Mouse (Mus musculus) embryonic facial prominence, embryonic 13.5 days (tissue): ENCODE measurements at regions not wholly inside any gene's neighbourhood (a gene's known extent, or its start where the extent isn't known, plus 50 kb on each side); places are given as distances from the start of the nearest gene placed in this dataset.

Source experiments
- ATAC-seq: fragments of 200-750 bp; cut with Nextera tagmentation; 2 replicates; pipeline ENCODE4 v1.8.0; 2017; ENCODE audit warnings: low read depth; ENCODE audit not compliant: insufficient number of reproducible peaks, insufficient read depth, low FRiP score, low TSS enrichment
- H3K27ac ChIP-seq: fragments of 300-500 bp; sonication (generic); 2 replicates; pipeline ENCODE4 v1.5.1; 2015; ENCODE audit warnings: moderate library complexity, mild to moderate bottlenecking, inconsistent platforms
- H3K27me3 ChIP-seq: fragments of 300-500 bp; sonication (generic); 2 replicates; pipeline ENCODE4 v1.6.1; 2015; ENCODE audit warnings: mild to moderate bottlenecking, inconsistent platforms
- H3K36me3 ChIP-seq: fragments of 300-500 bp; sonication (generic); 2 replicates; pipeline ENCODE4 v1.6.1; 2015; ENCODE audit warnings: mild to moderate bottlenecking, inconsistent platforms
- H3K4me1 ChIP-seq: fragments of 300-500 bp; sonication (generic); 2 replicates; pipeline ENCODE4 v1.6.1; 2015; ENCODE audit warnings: inconsistent platforms
- H3K4me2 ChIP-seq: fragments of 300-500 bp; sonication (generic); 2 replicates; pipeline ENCODE4 v1.6.1; 2015; ENCODE audit warnings: moderate library complexity, mild to moderate bottlenecking, inconsistent platforms
- H3K4me3 ChIP-seq: fragments of 300-500 bp; sonication (generic); 2 replicates; pipeline ENCODE4 v1.5.1; 2015; ENCODE audit warnings: mild to moderate bottlenecking, inconsistent platforms
- H3K9ac ChIP-seq: fragments of 300-500 bp; sonication (generic); 2 replicates; pipeline ENCODE4 v1.6.1; 2015; ENCODE audit warnings: mild to moderate bottlenecking, inconsistent platforms
- H3K9me3 ChIP-seq: fragments of 300-500 bp; sonication (generic); 2 replicates; pipeline ENCODE4 v1.6.1; 2016; ENCODE audit warnings: inconsistent platforms
- WGBS: fragments of 180-500 bp; shearing (Covaris S2); methylation state at CpG from one replicate; pipeline ENCODE4 v1.1.7; 2015; ENCODE audit warnings: mixed read lengths; 5-methylcytosine and 5-hydroxymethylcytosine counted together

DNA sequence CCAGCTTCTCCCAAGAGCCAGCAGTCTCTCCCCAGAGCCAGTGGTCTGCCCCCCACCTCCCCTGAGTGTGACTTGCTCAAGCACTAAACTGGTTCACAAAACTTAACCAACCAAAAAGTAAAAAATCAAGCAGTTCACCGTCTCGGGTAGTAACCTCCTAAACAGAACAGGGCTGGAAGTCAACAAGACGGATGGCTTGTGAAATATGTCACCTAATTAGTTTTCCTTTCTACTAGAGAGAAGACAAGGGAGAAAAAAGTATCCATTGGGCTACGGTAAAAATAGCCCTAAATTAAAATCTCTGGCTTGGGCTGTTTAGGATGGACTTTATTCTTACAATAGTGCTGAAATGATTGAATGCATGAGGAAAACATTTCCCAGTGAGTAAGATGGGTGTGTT, 108.6 kb downstream of the Foxb1 start:
- Histone ChIP-seq H3K4me2 (no peak overlapping the region), H3K9me3 (no peaks in the 10 kb centered on the region), H3K9ac (no peak overlapping the region), H3K27ac (no peak overlapping the region), H3K4me3 (no peak overlapping the region), H3K4me1 (no peaks in the 10 kb centered on the region), H3K36me3 (no peaks in the 10 kb centered on the region), H3K27me3 (no peaks in the 10 kb centered on the region)
- WGBS, result 79% methylated on average over 4 of the region's 4 CpGs
- no peak for ATAC-seq

DNA sequence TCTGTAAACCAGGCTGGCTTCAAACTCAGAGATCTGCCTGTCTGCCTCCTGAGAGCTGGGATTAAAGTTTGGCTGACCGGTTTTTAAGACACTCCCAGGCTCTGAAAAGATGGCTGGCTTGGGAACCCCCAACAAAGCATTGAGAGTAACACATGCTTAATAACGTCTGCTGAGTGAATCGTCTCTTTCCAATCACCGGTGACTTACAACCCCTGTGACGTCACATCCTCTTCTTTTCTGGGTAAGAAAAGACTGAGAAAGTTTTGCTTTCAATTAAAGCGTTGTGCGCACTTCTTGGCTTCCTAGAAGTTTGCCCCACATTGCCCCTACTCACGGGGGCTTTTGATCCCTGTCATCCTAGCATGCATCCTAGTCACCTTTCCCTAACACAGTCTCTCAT, 109.1 kb downstream of the Foxb1 start:
- H3K27me3 ChIP-seq, result no peaks in the 10 kb centered on the region
- no peak overlapping the region for H3K9ac ChIP-seq
- 69% methylated on average over 8 of the region's 8 CpGs for WGBS
- H3K4me1 ChIP-seq, result no peaks in the 10 kb centered on the region
- no peak overlapping the region for H3K27ac ChIP-seq
- ATAC-seq, result no peak
- no peaks in the 10 kb centered on the region for H3K9me3 ChIP-seq
- no peak overlapping the region for H3K4me3 ChIP-seq
- H3K36me3 ChIP-seq, result no peaks in the 10 kb centered on the region
- H3K4me2 ChIP-seq, result no peak overlapping the region

DNA sequence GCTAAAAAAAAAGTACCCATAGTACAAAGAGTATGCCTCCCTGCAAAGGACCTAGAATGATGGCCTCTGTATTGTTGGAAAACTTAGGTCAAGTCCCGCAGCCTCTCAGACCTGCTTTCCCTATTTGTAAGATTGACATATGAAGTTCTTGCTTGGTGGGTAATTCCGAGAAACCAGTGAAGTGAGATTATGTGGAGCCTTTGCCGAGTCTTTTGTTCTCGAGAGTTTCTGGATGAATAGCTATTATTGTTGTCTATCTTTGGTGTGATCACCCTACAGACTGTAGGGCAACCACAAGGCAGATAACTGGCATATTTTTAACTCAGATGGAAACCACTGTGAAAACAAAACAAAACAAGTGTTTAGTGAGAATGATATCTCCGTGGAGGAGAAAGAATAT, 118.1 kb downstream of the Foxb1 start:
- 75% methylated on average over 5 of the region's 5 CpGs for WGBS
- Histone ChIP-seq H3K4me3 (no peak overlapping the region), H3K9me3 (no peaks in the 10 kb centered on the region)

DNA sequence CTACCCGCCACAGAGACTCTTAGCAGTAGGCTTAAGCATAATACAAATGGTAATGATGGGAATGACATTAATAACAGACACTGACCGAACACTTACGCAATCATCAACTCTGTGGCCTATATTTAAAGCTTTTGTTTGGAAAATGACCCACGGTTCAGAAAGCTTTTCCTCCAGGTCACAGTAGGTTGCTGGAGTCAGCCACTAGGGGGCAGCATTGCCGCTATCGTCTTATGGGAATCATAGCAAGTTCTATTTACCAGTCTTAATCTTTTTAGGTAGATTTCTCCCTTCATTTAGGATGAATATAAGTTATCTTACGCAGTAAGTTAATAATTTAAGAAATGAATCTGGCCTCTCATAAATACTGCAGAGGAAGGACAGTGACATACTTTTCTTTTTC, 137.4 kb downstream of the Foxb1 start:
- H3K9me3 ChIP-seq, result no peaks in the 10 kb centered on the region
- no peak for ATAC-seq
- H3K27me3 ChIP-seq, result no peaks in the 10 kb centered on the region
- H3K4me1 ChIP-seq, result peaks cover 5% of the 10 kb centered on the region; the same call in 1 of the 2 replicates
- WGBS, result 23% methylated on average over 7 of the region's 7 CpGs
- no peaks in the 10 kb centered on the region for H3K36me3 ChIP-seq
- no peak overlapping the region for H3K4me3 ChIP-seq
- H3K9ac ChIP-seq, result no peak overlapping the region
- H3K27ac ChIP-seq, result no peak overlapping the region
- H3K4me2 ChIP-seq, result no peak overlapping the region

More for the DNA sequence above, 118.1 kb downstream of the Foxb1 start:
- Histone ChIP-seq H3K27me3 (no peaks in the 10 kb centered on the region), H3K4me2 (no peak overlapping the region), H3K36me3 (no peaks in the 10 kb centered on the region), H3K27ac (no peak overlapping the region), H3K4me1 (no peaks in the 10 kb centered on the region), H3K9ac (no peak overlapping the region)
- no peak for ATAC-seq

DNA sequence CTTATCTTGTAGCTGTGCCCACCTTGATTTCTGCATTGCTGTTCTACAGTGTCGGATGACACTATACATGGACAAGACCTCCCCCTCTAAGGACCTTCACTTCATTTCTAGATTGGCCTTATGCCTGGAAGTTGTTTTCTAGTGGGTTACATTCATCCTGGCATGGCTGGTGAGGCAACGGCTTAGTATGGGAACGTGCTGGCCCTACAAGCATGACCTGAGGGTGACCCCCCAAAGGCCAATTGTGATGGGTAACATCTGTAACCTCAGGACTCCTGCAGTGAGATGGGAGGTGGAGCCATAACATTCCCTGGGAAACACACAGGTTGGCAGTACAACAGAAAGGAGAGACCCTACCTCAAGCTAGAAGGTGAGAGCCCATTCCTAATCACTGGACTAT, 139.7 kb downstream of the Foxb1 start:
- Histone ChIP-seq H3K27ac (no peak overlapping the region), H3K4me1 (peaks cover 5% of the 10 kb centered on the region; the same call in 1 of the 2 replicates), H3K4me2 (no peak overlapping the region), H3K27me3 (no peaks in the 10 kb centered on the region), H3K9me3 (no peaks in the 10 kb centered on the region), H3K9ac (no peak overlapping the region), H3K36me3 (no peaks in the 10 kb centered on the region), H3K4me3 (no peak overlapping the region)
- ATAC-seq, result no peak
- 29% methylated on average over 3 of the region's 3 CpGs for WGBS

GRCm38 (mm10) chr9:69617328-69617727, 143.4 kb downstream of the Foxb1 start:
- Histone ChIP-seq H3K9ac (no peak overlapping the region), H3K9me3 (no peaks in the 10 kb centered on the region), H3K4me2 (no peak overlapping the region), H3K4me1 (peaks cover 5% of the 10 kb centered on the region; the same call in 1 of the 2 replicates), H3K27ac (no peak overlapping the region), H3K36me3 (no peaks in the 10 kb centered on the region), H3K27me3 (no peaks in the 10 kb centered on the region), H3K4me3 (no peak overlapping the region)
- WGBS, result 86% methylated on average over 2 of the region's 2 CpGs
- no peak for ATAC-seq

GRCm38 (mm10) chr9:69597472-69597871, 144.1 kb downstream of the Anxa2 start:
- Histone ChIP-seq H3K36me3 (no peaks in the 10 kb centered on the region), H3K4me3 (no peak overlapping the region), H3K27me3 (no peaks in the 10 kb centered on the region), H3K4me1 (peaks cover 5% of the 10 kb centered on the region; the same call in 1 of the 2 replicates), H3K9ac (no peak overlapping the region), H3K4me2 (no peak overlapping the region), H3K27ac (no peak overlapping the region), H3K9me3 (no peaks in the 10 kb centered on the region)
- WGBS, result 65% methylated on average over 8 of the region's 8 CpGs
- peak; percentile 59; the same call in 1 of the 2 replicates for ATAC-seq

GRCm38 (mm10) chr9:69592329-69593062, 139.1 kb downstream of the Anxa2 start:
- Histone ChIP-seq H3K27me3 (no peaks in the 10 kb centered on the region), H3K4me1 (peaks cover 5% of the 10 kb centered on the region; the same call in 1 of the 2 replicates), H3K4me3 (no peak overlapping the region), H3K36me3 (no peaks in the 10 kb centered on the region), H3K9ac (no peak overlapping the region), H3K4me2 (no peak overlapping the region), H3K27ac (no peak overlapping the region), H3K9me3 (no peaks in the 10 kb centered on the region)
- 60% methylated on average over 15 of the region's 15 CpGs for WGBS
- ATAC-seq, result no peak

DNA sequence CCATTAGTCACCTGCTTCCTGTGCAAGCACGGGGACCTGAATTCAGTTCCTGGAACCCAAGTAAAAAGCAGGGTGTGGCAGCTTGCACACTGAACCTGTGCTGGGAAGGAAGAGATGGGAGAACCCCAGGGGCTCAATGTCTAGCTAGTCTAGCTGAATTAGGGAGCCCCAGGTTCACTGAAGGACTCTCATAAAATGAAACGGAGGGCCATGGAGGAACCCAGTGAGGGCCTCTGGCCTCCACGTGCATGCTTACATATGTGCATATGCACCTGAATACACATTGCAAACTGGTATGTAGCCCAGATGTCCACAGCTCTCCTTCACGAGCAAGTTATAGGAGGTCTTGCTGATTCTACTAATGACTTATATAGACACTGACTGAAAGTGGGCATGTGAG, 135.4 kb downstream of the Anxa2 start:
- Histone ChIP-seq H3K4me2 (no peak overlapping the region), H3K27me3 (no peaks in the 10 kb centered on the region), H3K9ac (no peak overlapping the region), H3K4me3 (no peak overlapping the region), H3K9me3 (no peaks in the 10 kb centered on the region), H3K36me3 (no peaks in the 10 kb centered on the region), H3K27ac (no peak overlapping the region), H3K4me1 (peaks cover 10% of the 10 kb centered on the region; the same call in 1 of the 2 replicates)
- WGBS, result 83% methylated on average over 4 of the region's 4 CpGs
- no peak for ATAC-seq

- Histone ChIP-seq H3K27ac (no peak overlapping the region), H3K27me3 (no peaks in the 10 kb centered on the region), H3K9me3 (no peaks in the 10 kb centered on the region), H3K4me2 (no peak overlapping the region), H3K4me1 (0 out of 2 replicates have a peak, but pooled peaks cover 5% of the 10 kb centered on the region), H3K36me3 (no peaks in the 10 kb centered on the region), H3K9ac (no peak overlapping the region), H3K4me3 (no peak overlapping the region)
- 69% methylated on average over 3 of the region's 3 CpGs for WGBS
- no peak for ATAC-seq
Observed at GRCm38 (mm10) chr9:69587096-69587495, 133.7 kb downstream of the Anxa2 start.

GRCm38 (mm10) chr9:69581236-69581635, 127.8 kb downstream of the Anxa2 start:
- Histone ChIP-seq H3K4me2 (no peak overlapping the region), H3K4me1 (0 out of 2 replicates have a peak, but pooled peaks cover 5% of the 10 kb centered on the region)

DNA sequence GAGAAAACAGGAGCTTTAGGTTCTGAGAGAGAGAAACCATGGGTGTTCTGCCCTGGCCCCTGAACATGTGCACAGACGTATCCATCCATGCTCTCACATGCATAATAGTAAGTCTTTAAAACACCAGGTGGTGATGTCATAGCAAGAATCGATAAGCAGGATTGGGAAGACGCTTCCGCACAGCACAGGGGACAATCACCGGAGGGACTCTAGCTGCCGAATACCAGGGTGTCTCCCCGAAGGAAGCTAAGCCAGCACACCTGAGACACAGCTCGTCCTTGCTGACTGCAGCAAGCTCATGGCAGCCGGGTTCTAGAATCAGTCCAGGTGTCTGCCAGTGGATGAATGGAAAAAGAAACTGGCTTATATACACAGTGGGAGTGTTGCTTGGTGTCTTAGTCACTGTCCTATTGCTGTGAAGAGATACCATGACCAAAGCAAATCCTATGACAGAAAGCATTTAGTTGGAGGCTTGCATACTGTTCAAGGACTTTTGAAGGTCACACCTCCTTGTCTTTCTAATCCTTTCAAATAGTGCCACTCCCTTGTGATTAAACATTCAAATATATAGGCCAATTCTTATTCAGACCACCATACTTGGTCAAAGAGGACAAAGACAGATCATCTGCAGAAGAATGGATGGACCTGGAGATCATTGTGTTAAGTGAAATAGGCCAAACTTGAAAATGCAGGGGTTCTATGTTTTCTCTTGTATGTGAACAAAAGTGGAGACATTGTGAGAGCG, 124.4 kb downstream of the Anxa2 start:
- Histone ChIP-seq H3K27ac (no peak overlapping the region), H3K9ac (no peak overlapping the region), H3K4me2 (no peak overlapping the region), H3K9me3 (no peaks in the 10 kb centered on the region), H3K27me3 (no peaks in the 10 kb centered on the region), H3K4me1 (no peaks in the 10 kb centered on the region), H3K36me3 (no peaks in the 10 kb centered on the region), H3K4me3 (no peak overlapping the region)
- 90% methylated on average over 10 of the region's 10 CpGs for WGBS
- ATAC-seq, result no peak

More at GRCm38 (mm10) chr9:69581236-69581635, 127.8 kb downstream of the Anxa2 start:
- no peaks in the 10 kb centered on the region for H3K9me3 ChIP-seq
- no peaks in the 10 kb centered on the region for H3K36me3 ChIP-seq
- no peaks in the 10 kb centered on the region for H3K27me3 ChIP-seq
- no peak overlapping the region for H3K9ac ChIP-seq
- no peak overlapping the region for H3K4me3 ChIP-seq
- ATAC-seq, result no peak
- H3K27ac ChIP-seq, result no peak overlapping the region
